Mouse (Mus musculus) CH12.LX (cell line): ENCODE results near the gene Rictor. TPM values are rescaled to one million over a fixed set of nuclear protein-coding genes. Genes with fewer than 3 reads are reported as not detected.
"Not testable (repeated sequence)": the region's sequence is repeated elsewhere in the genome, so short reads cannot be mapped to it uniquely, and the experiment has no call there.

ENCODE experiments used
- DNase-seq: peaks from one replicate; pipeline ENCODE4 v3.0.0-alpha.2; 2013; ENCODE audit errors: extremely low read depth
- H3K27ac ChIP-seq: 2 replicates; pipeline ENCODE4 v1.5.1; 2012; ENCODE audit warnings: low read depth, mild to moderate bottlenecking, control low read depth, moderate library complexity; ENCODE audit not compliant: insufficient read depth
- H3K27me3 ChIP-seq: replicated peaks from 2 replicates; pipeline ENCODE3; 2012; ENCODE audit warnings: inconsistent platforms
- H3K36me3 ChIP-seq, 2 experiments: replicated peaks in 1 of 2; 2 replicates each; pipeline versions ENCODE3 to v1.6.1; 2012; ENCODE audit warnings: inconsistent platforms in 1 of 2, low read length in 1 of 2, mild to moderate bottlenecking in 1 of 2, mixed read lengths in 1 of 2, moderate library complexity in 1 of 2; ENCODE audit not compliant: control insufficient read depth in 1 of 2, insufficient read depth in 1 of 2
- H3K4me1 ChIP-seq, 2 experiments: 2 replicates each; pipeline ENCODE4 v1.6.1; 2012; ENCODE audit warnings: inconsistent platforms in 1 of 2, moderate library complexity in 1 of 2; ENCODE audit not compliant: insufficient read depth in 2 of 2, control insufficient read depth in 1 of 2
- H3K4me2 ChIP-seq: 2 replicates; pipeline ENCODE4 v1.6.1; 2012; ENCODE audit warnings: low read depth, mild to moderate bottlenecking, control low read depth; ENCODE audit not compliant: poor library complexity, insufficient read depth, severe bottlenecking
- H3K4me3 ChIP-seq, 3 experiments: fragments of 150-350 bp in 1 of 3; sonication (generic) in 1 of 3; replicated peaks in 1 of 3; 2 replicates each; pipeline versions ENCODE3 to v1.5.1; 2011 to 2012; ENCODE audit warnings: low read depth in 2 of 3, low read length in 2 of 3, mild to moderate bottlenecking in 2 of 3, moderate library complexity in 2 of 3, control low read depth in 1 of 3, improper control_type of control experiment in 1 of 3, inconsistent platforms in 1 of 3, mixed read lengths in 1 of 3; ENCODE audit not compliant: poor library complexity in 1 of 3
- H3K79me2 ChIP-seq: replicated peaks from 2 replicates; pipeline ENCODE4 v1.6.1; 2012; ENCODE audit warnings: mild to moderate bottlenecking, moderate library complexity; ENCODE audit not compliant: control insufficient read depth, poor library complexity, insufficient read depth, severe bottlenecking; ENCODE audit errors: extremely low read depth
- H3K9ac ChIP-seq: 2 replicates; pipeline ENCODE4 v1.6.1; 2012; ENCODE audit warnings: low read depth, mild to moderate bottlenecking, control low read depth, moderate library complexity; ENCODE audit not compliant: insufficient read depth
- H3K9me3 ChIP-seq: replicated peaks from 2 replicates; pipeline ENCODE3; 2012; ENCODE audit warnings: low read length, inconsistent platforms, mixed read lengths
- CTCF ChIP-seq, 2 experiments: IDR thresholded peaks in 1 of 2; conservative IDR thresholded peaks in 1 of 2; 2 replicates each; pipeline ENCODE4 v1.5.1; 2011 to 2012; ENCODE audit warnings: low read depth in 2 of 2, low read length in 2 of 2, improper control_type of control experiment in 1 of 2, inconsistent platforms in 1 of 2, mild to moderate bottlenecking in 1 of 2, moderate library complexity in 1 of 2
- E2F4 ChIP-seq: IDR thresholded peaks from 2 replicates; pipeline ENCODE4 v1.6.1; 2011; ENCODE audit warnings: low read depth, low read length, improper control_type of control experiment; ENCODE audit not compliant: insufficient replicate concordance
- GABPA ChIP-seq: IDR thresholded peaks from 2 replicates; pipeline ENCODE4 v1.6.1; 2012; ENCODE audit warnings: low read depth, low read length, improper control_type of control experiment, inconsistent platforms; ENCODE audit not compliant: insufficient replicate concordance
- KAT2A ChIP-seq: IDR thresholded peaks from 2 replicates; pipeline ENCODE4 v1.6.1; 2012; ENCODE audit warnings: low read length, improper control_type of control experiment, inconsistent platforms; ENCODE audit not compliant: insufficient replicate concordance
- MEF2A ChIP-seq: IDR thresholded peaks from 2 replicates; pipeline ENCODE4 v1.6.1; 2014; ENCODE audit warnings: low read depth, mild to moderate bottlenecking, inconsistent platforms, low read length, improper control_type of control experiment, borderline replicate concordance
- NELFE ChIP-seq: IDR thresholded peaks from 2 replicates; pipeline ENCODE4 v1.6.1; 2011; ENCODE audit warnings: low read depth, low read length, improper control_type of control experiment
- POLR2A ChIP-seq: IDR thresholded peaks from 2 replicates; pipeline ENCODE4 v1.6.1; 2011; ENCODE audit warnings: low read depth, mild to moderate bottlenecking, improper control_type of control experiment, low read length
- RAD21 ChIP-seq: IDR thresholded peaks from 2 replicates; pipeline ENCODE4 v1.6.1; 2011; ENCODE audit warnings: low read depth, mild to moderate bottlenecking, low read length, improper control_type of control experiment, moderate library complexity
- RCOR1 ChIP-seq: conservative IDR thresholded peaks from 2 replicates; pipeline ENCODE4 v1.6.1; 2012; ENCODE audit warnings: low read depth, mild to moderate bottlenecking, inconsistent platforms, low read length, improper control_type of control experiment
- UBTF ChIP-seq: IDR thresholded peaks from 2 replicates; pipeline ENCODE4 v1.6.1; 2012; ENCODE audit warnings: low read depth, mild to moderate bottlenecking, inconsistent platforms, low read length, improper control_type of control experiment, moderate library complexity
- USF2 ChIP-seq: conservative IDR thresholded peaks from 2 replicates; pipeline ENCODE4 v1.6.1; 2011; ENCODE audit warnings: low read depth, low read length, improper control_type of control experiment
- ZKSCAN1 ChIP-seq: IDR thresholded peaks from 2 replicates; pipeline ENCODE4 v1.6.1; 2012; ENCODE audit warnings: low read depth, inconsistent platforms, low read length, improper control_type of control experiment, borderline replicate concordance
- dilution Hi-C: fragments of 300-500 bp; cut with MboI; formaldehyde crosslinking; loops from 2 replicates; pipeline ENCODE4 v1.14.3; 2020; ENCODE audit warnings: low sequenced_read_pairs; ENCODE audit not compliant: extremely low pct_unique_long_range_greater_than_20kb, extremely low pct_ligation_motif_present
- in situ Hi-C: fragments of 300-500 bp; cut with MboI; formaldehyde crosslinking; loops from 3 replicates; pipeline ENCODE4 v1.14.3; 2019; ENCODE audit warnings: low sequenced_read_pairs, low pct_ligation_motif_present, low pct_unique_long_range_greater_than_20kb, mixed read lengths
- polyA plus RNA-seq: library from polyadenylated mRNA; unstranded; fragments of >175 nt; gene quantifications from 2 replicates; pipeline ENCODE4 v1.2.1, GENCODE M21; 2012; ENCODE audit warnings: low read depth; ENCODE audit not compliant: insufficient read length
- total RNA-seq, 2 experiments: library from RNA; depleted of rRNA; stranded (reverse); fragments of 300-350 nt in 1 of 2; fragments of >200 nt in 1 of 2; gene quantifications; 2 replicates each; pipeline ENCODE4 v1.2.3; 2012 to 2014

The Rictor gene
- total and polyA plus RNA-seq, 3 experiments = 7.1 to 8.0 (median 7.4) TPM

- Histone ChIP-seq H3K79me2 (no peaks in the 10 kb centered on the region), H3K9ac (no peak overlapping the region), H3K4me3 (no peak overlapping the region), H3K4me2 (no peak overlapping the region), H3K4me1 (no peaks in the 10 kb centered on the region), H3K27ac (no peak overlapping the region), H3K9me3 (no peaks in the 10 kb centered on the region)
- in situ Hi-C loops (no loop called here), dilution Hi-C loops (no loop called here)
- TF ChIP-seq UBTF (no peak), MEF2A (no peak), GABPA (no peak), NELFE (no peak), RAD21 (no peak), ZKSCAN1 (no peak), POLR2A (no peak), KAT2A (no peak), USF2 (no peak), CTCF (conservative IDR thresholded peaks at IDR 0.05 in 1 of 2, IDR thresholded peaks at IDR 0.05 in 1 of 2; ENCODE audit: low read depth in 2 of 2, low read length in 2 of 2) (no peak)
- TF ChIP-seq, all 38 proteins: peak for 0
- DNase-seq = no peak
- Histone ChIP-seq H3K36me3 (peaks cover 11 to 46% of the 10 kb centered on the region in 2 experiments), H3K27me3 (no peaks in the 10 kb centered on the region)
Measured at GRCm38 (mm10) chr15:6742337-6743025, 34.3 kb downstream of the Rictor start.

GRCm38 (mm10) chr15:6743723-6744122 is 35.5 kb downstream of the Rictor start:
- Histone ChIP-seq H3K36me3 (peaks cover 15 to 50% of the 10 kb centered on the region in 2 experiments), H3K9ac (no peak overlapping the region), H3K27me3 (no peaks in the 10 kb centered on the region), H3K79me2 (no peaks in the 10 kb centered on the region), H3K4me2 (no peak overlapping the region), H3K4me1 (no peaks in the 10 kb centered on the region), H3K27ac (no peak overlapping the region), H3K4me3 (no peak overlapping the region), H3K9me3 (no peaks in the 10 kb centered on the region)
- TF ChIP-seq RCOR1 = no peak
- TF ChIP-seq E2F4 = no peak
- no peak for TF ChIP-seq RAD21
- TF ChIP-seq GABPA = no peak
- no peak for DNase-seq
- in situ Hi-C loops (no loop called here), dilution Hi-C loops (no loop called here)

- DNase-seq, H3K27ac ChIP-seq, H3K79me2 ChIP-seq, dilution Hi-C loops, H3K4me2 ChIP-seq, H3K4me3 ChIP-seq, H3K9me3 ChIP-seq, H3K9ac ChIP-seq, in situ Hi-C loops, H3K4me1 ChIP-seq, H3K27me3 ChIP-seq: not testable (repeated sequence)
- H3K36me3 ChIP-seq = peaks cover 9 to 56% of the 10 kb centered on the region in 2 experiments
Measured at GRCm38 (mm10) chr15:6746301-6746983, 38.3 kb downstream of the Rictor start.
